Mouse (Mus musculus) gastrocnemius, adult 2 months (tissue): ENCODE data around the gene Polr2f. TPM values are rescaled to one million over a fixed set of nuclear protein-coding genes. Genes with fewer than 3 reads are reported as not detected.

Experiments
- DNase-seq: peaks from one replicate; pipeline ENCODE4 v3.0.0; 2022
- H3K27ac ChIP-seq: fragments of 200-600 bp; 2 replicates; pipeline ENCODE4 v1.8.1; 2022; ENCODE audit warnings: mild to moderate bottlenecking
- H3K4me3 ChIP-seq: fragments of 200-600 bp; 2 replicates; pipeline ENCODE4 v1.8.1; 2022; ENCODE audit warnings: mild to moderate bottlenecking, moderate library complexity
- CTCF ChIP-seq: fragments of 200-600 bp; IDR thresholded peaks from 2 replicates; pipeline ENCODE4 v1.8.1; 2022; ENCODE audit warnings: antibody characterized with exemption, mild to moderate bottlenecking, moderate library complexity
- intact Hi-C: fragments of 180-260 bp; cut with DNase I; formaldehyde crosslinking; loops from one replicate; pipeline ENCODE4 v1.15.1; 2025
- total RNA-seq, 2 experiments: library from RNA; stranded (reverse); gene quantifications; 2 replicates each; pipeline ENCODE4 v1.2.3; 2021

Gene Polr2f
- total RNA-seq, 2 experiments from 2014 or later: 61.0 to 87.7 TPM

DNA sequence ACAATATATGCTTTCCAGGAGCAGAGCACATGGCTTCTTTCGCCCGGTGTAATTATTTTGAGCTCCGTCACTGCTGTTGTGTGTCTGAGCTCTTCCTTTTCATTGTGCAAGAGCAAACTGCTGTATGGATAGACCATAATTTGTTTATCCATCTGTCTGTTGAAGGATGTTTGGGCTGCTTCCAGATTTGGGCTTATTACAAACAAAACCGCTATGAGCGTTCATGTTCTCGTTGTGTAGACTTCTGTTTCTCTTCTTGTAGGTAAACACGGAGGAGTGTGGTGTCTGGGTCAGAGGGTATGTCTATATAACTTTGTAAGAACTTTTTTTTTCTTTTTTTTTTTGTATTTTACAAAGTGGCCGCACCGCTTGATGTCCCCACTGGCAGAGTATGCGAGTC lies 44.4 kb downstream of the Polr2f start:
- no peak for DNase-seq
- Histone ChIP-seq H3K27ac (no peak overlapping the region), H3K4me3 (no peak overlapping the region)
- intact Hi-C loops: no loop called here
- no peak for TF ChIP-seq CTCF

DNA sequence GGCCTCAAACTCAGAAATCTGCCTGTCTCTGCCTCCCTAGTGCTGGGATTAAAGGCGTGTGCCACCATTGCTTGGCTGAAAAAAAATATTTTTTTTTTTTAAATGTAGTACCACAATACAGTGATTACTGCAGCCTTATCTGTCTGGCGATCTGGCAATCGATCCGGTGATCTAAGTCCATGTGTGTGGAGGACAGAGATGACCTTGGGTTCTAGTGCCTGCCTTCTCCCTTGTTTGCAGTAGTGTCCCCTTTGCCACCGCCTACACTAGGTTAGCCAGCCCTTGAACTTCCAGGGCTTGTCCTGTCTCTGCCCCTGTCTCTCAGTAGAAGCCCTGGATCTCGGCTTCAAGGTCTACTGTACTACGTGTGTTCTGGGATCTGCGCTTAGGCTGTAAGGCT lies 47.0 kb downstream of the Polr2f start:
- DNase-seq: no peak

DNA sequence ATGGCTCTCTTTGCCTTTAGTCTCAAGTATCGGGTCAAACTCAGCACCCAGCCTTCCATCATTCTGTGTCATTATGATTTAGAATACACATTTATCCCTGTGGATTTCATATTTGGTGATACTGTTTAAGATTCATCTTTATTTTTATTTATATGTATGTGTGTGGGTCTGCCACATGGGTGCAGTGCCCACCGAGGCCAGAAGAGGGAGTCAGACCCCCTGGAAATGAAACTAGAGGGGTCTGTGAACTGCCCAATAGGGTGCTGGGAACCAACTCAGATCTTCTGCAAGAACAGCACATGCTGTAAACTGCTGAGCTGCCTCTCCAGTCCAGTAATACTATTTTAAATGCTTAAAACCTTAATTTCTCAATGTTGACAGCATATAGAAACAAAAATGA lies 50.6 kb downstream of the Polr2f start:
- Histone ChIP-seq H3K27ac (no peak overlapping the region), H3K4me3 (no peak overlapping the region)
- intact Hi-C loops: no loop called here
- no peak for TF ChIP-seq CTCF
- no peak for DNase-seq

More for the DNA sequence above, 47.0 kb downstream of the Polr2f start:
- H3K27ac ChIP-seq: no peak overlapping the region
- H3K4me3 ChIP-seq: no peak overlapping the region
- no peak for TF ChIP-seq CTCF
- intact Hi-C loops: no loop called here

DNA sequence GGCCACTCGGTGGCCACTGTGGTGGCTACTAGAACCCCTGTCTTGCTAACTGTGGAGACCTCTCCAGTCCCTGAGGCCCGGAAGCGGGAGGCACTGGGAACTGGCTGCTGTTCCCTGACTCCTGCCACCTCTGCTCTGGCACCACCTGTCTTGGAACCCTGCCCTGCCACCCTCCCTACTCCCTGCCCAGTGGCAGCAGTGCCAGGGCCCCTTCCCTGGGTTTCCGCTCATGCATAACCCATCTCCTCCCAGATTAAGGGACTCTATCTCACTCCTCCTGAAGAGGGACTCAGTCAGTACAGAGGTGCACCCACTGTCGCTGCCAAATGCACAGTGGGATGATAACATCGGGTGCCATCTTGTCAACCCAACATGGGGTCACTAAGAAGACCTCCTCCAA lies 51.6 kb downstream of the Polr2f start:
- Histone ChIP-seq H3K27ac (peak overlapping the region; percentile 46; the same call in 1 of the 2 replicates), H3K4me3 (no peak overlapping the region)
- no peak for TF ChIP-seq CTCF
- no peak for DNase-seq
- intact Hi-C loops: no loop called here

DNA sequence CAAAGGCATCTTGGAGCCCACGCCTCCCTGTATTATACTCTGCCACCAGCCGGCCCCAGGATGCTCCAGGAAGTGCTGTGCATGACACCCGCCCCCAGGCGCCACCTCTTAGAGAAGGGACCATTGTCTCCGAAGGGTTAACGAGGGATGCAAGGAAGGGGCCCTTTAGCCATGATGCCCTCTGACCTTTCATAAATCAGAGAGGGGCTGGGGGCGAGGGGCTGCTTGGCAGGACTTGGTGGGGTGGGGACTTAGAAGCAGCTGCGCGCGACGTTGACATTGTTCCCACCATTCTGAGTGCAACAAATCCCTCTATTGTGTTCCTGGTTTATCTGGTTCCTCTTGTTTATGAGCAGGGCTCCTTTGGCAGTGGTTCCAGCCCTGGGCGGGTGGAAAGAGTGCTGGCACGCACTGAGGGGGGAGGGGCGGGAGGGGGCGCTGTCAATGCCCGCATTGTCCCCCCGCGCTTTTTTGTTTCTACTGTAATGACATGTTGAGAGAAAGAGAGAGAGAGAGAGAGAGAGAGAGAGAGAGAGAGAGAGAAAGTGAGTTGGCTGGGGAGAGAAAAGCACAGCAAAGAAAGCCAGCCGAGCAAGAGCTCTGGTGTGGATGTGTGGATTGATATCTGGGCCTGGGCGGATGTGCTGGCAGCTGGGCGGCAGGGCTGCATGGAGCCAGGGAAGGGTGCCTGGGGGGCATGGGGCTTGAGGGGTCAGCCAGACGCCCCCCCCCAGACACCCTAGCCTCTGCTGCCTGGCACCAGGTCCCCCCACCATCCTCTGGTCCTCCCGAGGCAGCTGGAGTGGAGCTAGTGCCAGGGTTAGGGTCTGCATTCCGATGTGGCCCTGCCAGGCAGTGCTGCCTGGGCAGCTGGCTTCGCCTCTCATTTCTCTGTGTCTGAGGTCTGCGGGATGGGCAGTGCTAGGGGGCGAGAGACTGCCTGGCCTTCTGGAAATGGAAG lies 52.4 kb downstream of the Polr2f start:
- H3K4me3 ChIP-seq: no peak overlapping the region
- no peak for TF ChIP-seq CTCF
- intact Hi-C loops: no loop called here
- DNase-seq: peak; percentile 43
- H3K27ac ChIP-seq: peak overlapping the region; percentile 68

DNA sequence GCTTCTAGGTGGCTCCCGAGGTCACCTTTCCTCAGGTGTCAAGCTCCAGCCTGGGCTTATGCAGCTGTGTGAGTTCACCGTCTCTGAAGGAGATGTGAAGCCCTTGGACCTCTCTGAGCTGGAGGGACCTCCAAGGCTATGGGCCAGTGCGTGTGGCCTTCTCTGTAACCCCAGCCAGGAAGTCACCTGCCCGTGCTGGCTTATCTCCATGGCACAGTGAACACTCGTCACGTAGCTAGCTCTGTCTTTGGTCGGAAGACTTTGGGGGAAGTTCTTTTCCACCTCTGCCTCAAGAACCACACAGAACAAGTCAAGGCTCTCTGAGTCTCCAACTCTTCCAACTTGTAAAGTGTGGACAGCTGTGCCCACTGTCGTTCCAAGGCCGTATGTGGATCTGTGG lies 53.2 kb downstream of the Polr2f start:
- intact Hi-C loops: no loop called here
- TF ChIP-seq CTCF: no peak
- Histone ChIP-seq H3K4me3 (no peak overlapping the region), H3K27ac (peak overlapping the region; percentile 68)
- DNase-seq: no peak

DNA sequence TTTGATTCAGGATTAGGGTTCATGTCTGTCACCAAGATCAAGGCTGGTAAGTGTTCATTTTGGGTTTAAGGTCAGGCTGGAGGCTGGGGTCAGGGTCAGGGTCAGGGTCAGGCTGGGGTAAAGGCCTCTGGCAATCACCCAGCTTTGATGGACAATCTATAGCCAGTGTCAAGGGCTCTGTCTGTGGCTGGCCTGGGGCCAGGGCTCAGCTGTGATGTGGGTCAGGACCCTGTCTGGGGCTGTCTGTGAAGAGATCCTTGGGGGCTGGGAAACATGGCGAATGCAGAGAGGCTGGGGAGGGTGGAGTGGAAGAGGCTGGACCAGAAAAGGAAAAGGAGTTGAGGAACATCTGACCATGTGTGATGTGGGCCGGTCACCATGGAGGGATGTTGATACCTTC lies 54.1 kb downstream of the Polr2f start:
- H3K4me3 ChIP-seq: no peak overlapping the region
- intact Hi-C loops: no loop called here
- no peak for DNase-seq
- H3K27ac ChIP-seq: no peak overlapping the region
- TF ChIP-seq CTCF: no peak

DNA sequence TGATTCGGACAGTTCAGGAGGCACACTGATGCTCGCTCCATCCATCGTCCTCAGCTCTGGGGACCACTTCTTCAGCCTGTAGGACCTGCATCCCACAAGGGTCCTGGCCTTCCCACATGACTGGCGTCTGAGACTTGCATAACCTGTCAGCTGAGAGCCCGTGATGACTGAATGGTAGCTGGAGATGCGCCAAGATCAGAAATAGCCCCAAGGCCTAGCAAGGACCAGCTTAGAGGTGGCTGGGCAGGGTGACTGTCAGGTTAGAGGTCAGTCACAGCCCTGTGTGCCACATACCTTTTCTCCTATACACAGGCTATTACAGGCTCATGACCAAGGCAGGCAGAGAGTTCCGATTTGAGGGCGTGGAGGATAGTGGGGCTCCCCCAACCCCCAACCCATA lies 54.7 kb downstream of the Polr2f start:
- DNase-seq: peak; percentile 67
- intact Hi-C loops: no loop called here
- TF ChIP-seq CTCF: no peak
- no peak overlapping the region for H3K4me3 ChIP-seq
- H3K27ac ChIP-seq: peak overlapping the region; percentile 38

DNA sequence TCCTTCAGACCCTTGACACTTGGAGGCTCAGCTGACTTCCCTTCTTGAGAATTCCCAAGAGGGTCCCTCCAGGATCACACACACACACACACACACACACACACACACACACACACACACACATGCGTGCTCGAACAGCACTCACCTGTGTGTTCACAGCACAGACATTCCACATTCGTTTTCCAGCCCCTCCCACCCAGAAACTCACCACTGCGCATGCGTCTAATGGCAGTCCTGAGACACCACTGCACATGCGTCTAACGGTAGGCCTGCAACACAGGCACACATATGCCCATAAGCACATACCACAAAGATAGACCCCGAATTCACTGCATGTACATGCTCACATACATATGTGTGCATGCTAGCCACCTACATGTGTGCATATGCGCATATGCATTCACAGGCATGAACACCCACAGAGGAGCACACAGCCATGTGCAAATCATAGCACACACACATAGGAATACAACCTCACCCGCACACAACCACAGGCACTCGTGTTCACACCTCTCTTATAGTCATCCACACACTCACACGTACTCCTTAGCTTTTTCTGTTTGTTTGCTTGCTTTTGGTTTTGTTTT lies 58.7 kb downstream of the Polr2f start:
- intact Hi-C loops: no loop called here

More for the DNA sequence above, 58.7 kb downstream of the Polr2f start:
- DNase-seq: no peak
- H3K27ac ChIP-seq: no peak overlapping the region
- no peak for TF ChIP-seq CTCF
- no peak overlapping the region for H3K4me3 ChIP-seq

Other genes with a start within 250 kb of the Polr2f start
- under 1 TPM in 1 of 2 experiments, not detected in 1; 0.13 TPM for gene Gm49510, start 241.3 kb upstream of the Polr2f start, total RNA-seq
- 1 to 10 TPM; 1.4 to 2.0 TPM for gene Sh3bp1, start 241.2 kb upstream of the Polr2f start, total RNA-seq
- gene Pdxp, start 227.1 kb upstream of the Polr2f start, total RNA-seq: 1 to 10 TPM; 1.1 to 1.4 TPM
- gene Lgals1, start 214.3 kb upstream of the Polr2f start, total RNA-seq: 100 to 1,000 TPM; 197 to 272 TPM
- 10 to 100 TPM; 20.6 to 22.3 TPM for gene Nol12, start 206.1 kb upstream of the Polr2f start, total RNA-seq
- 10 to 100 TPM; 33.2 to 36.6 TPM for gene Triobp, start 193.3 kb upstream of the Polr2f start, total RNA-seq
- gene H1f0, start 112.6 kb upstream of the Polr2f start, total RNA-seq: 10 to 100 TPM; 71.8 to 76.8 TPM
- gene Galr3, start 99.1 kb upstream of the Polr2f start, total RNA-seq: not detected
- gene Ankrd54, start 78.1 kb upstream of the Polr2f start, total RNA-seq: 1 to 10 TPM; 4.5 to 5.1 TPM
- gene Eif3l, start 65.8 kb upstream of the Polr2f start, total RNA-seq: 10 to 100 TPM; 53.6 to 54.0 TPM
- gene Micall1, start 32.1 kb upstream of the Polr2f start, total RNA-seq: 10 to 100 TPM; 11.2 to 14.5 TPM
- 1 to 10 TPM; 1.1 to 1.2 TPM for gene 1700088E04Rik, start 244 bp downstream of the Polr2f start, total RNA-seq
- under 1 TPM; 0.71 to 0.81 TPM for gene Sox10, start 24.2 kb downstream of the Polr2f start, total RNA-seq
- 10 to 100 TPM; 33.6 to 35.0 TPM for gene Pick1, start 88.2 kb downstream of the Polr2f start, total RNA-seq
- gene Gm49486, start 88.4 kb downstream of the Polr2f start, total RNA-seq: 1 to 10 TPM in 1 of 2 experiments, under 1 TPM in 1; 0.10 to 1.0 TPM
- under 1 TPM; 0.13 to 0.53 TPM for gene Slc16a8, start 113.8 kb downstream of the Polr2f start, total RNA-seq
- 1 to 10 TPM; 3.1 to 3.2 TPM for gene Baiap2l2, start 144.5 kb downstream of the Polr2f start, total RNA-seq
- 10 to 100 TPM; 19.4 to 20.1 TPM for gene Pla2g6, start 187.4 kb downstream of the Polr2f start, total RNA-seq
- 1 to 10 TPM; 4.0 to 8.8 TPM for gene Maff, start 205.6 kb downstream of the Polr2f start, total RNA-seq